Mouse (Mus musculus): Measurements from ENCODE around the gene Gm20867. TPM values are rescaled to one million over a fixed set of nuclear protein-coding genes. Genes with fewer than 3 reads are reported as not detected.
"Not testable (repeated sequence)": the region's sequence is repeated elsewhere in the genome, so short reads cannot be mapped to it uniquely, and the experiment has no call there.

Gene Gm20867
- total RNA-seq (2014; rRNA removed) (not detected in 2 replicates), polyA plus RNA-seq (2012; rRNA removed) (not detected in 2 replicates)

- H3K79me2 ChIP-seq (ENCODE audit: control insufficient read depth, insufficient read depth, low read length); H3K27ac ChIP-seq (replicated peaks; ENCODE audit: insufficient read depth, low read depth, low read length); H3K27me3 ChIP-seq (ENCODE audit: control insufficient read depth, insufficient read depth, low read length); H3K4me3 ChIP-seq (ENCODE audit: insufficient read depth, low read depth, low read length); H3K9ac ChIP-seq (ENCODE audit: low read depth, low read length); H3K36me3 ChIP-seq (ENCODE audit: control insufficient read depth, insufficient read depth, low read length); H3K4me1 ChIP-seq (ENCODE audit: control insufficient read depth, insufficient read depth, low read length); DNase-seq (ENCODE audit: extremely low read depth, low read depth, low spot score): not testable (repeated sequence)
- WGBS, result no CpG with 5 or more reads among the region's 3 CpGs
Measured at GRCm38 (mm10) chrY:77963104-77963503, at the start of gene Gm20867. Gene Gm20867, minus strand, starts transcription at chrY:77963204.

Other genes with a start within 250 kb of the Gm20867 start
- gene Gm29564, start 249.8 kb upstream of the Gm20867 start, total RNA-seq (2014; rRNA removed), result not detected in 2 replicates
- not detected in 2 replicates for gene Gm29564, start 249.8 kb upstream of the Gm20867 start, polyA plus RNA-seq (2012; rRNA removed)